Mouse (Mus musculus): Measurements from ENCODE around the gene Abhd5. TPM values are rescaled to one million over a fixed set of nuclear protein-coding genes. Genes with fewer than 3 reads are reported as not detected.
A peak's percentile ranks its signal among the peaks of the same experiment; 100 is the strongest.

The Abhd5 gene
- polyA plus RNA-seq, 1 experiment from 2014 or later, result 57.5 TPM

GRCm38 (mm10) chr9:122344560-122344959 is 6.8 kb upstream of the Abhd5 start:
- Histone ChIP-seq H3K36me3 (ENCODE audit: insufficient read depth, low read length) (no peaks in the 10 kb centered on the region), H3K9ac (replicated peaks; ENCODE audit: low read depth) (no peak overlapping the region), H3K9me3 (ENCODE audit: low read length) (no peaks in the 10 kb centered on the region), H3K4me3 (ENCODE audit: low read depth, low read length) (no peak overlapping the region), H3K27ac (ENCODE audit: low read length) (no peak overlapping the region), H3K4me2 (replicated peaks; ENCODE audit: low read depth, low read length) (no peak overlapping the region), H3K27me3 (replicated peaks; ENCODE audit: insufficient read depth, low read length) (no peaks in the 10 kb centered on the region), H3K4me1 (ENCODE audit: insufficient read depth, low read depth, low read length) (no peaks in the 10 kb centered on the region)
- TF ChIP-seq EP300 (IDR thresholded peaks at IDR 0.05) (no peak), CTCF (IDR thresholded peaks at IDR 0.05) (no peak)
- 81% methylated on average over 8 of the region's 8 CpGs for WGBS
- DNase-seq (ENCODE audit: low spot score), result no peak
- ATAC-seq, result no peak

GRCm38 (mm10) chr9:122345291-122345690 is 6.1 kb upstream of the Abhd5 start:
- 77% methylated on average over 3 of the region's 3 CpGs for WGBS
- Histone ChIP-seq H3K36me3 (ENCODE audit: insufficient read depth, low read length) (no peaks in the 10 kb centered on the region), H3K9me3 (ENCODE audit: low read length) (no peaks in the 10 kb centered on the region), H3K9ac (replicated peaks; ENCODE audit: low read depth) (no peak overlapping the region), H3K4me1 (ENCODE audit: insufficient read depth, low read depth, low read length) (no peaks in the 10 kb centered on the region), H3K4me3 (ENCODE audit: low read depth, low read length) (no peak overlapping the region), H3K4me2 (replicated peaks; ENCODE audit: low read depth, low read length) (no peak overlapping the region), H3K27me3 (replicated peaks; ENCODE audit: insufficient read depth, low read length) (no peaks in the 10 kb centered on the region), H3K27ac (ENCODE audit: low read length) (no peak overlapping the region)
- no peak for DNase-seq (ENCODE audit: low spot score)
- TF ChIP-seq EP300 (IDR thresholded peaks at IDR 0.05), result no peak
- TF ChIP-seq CTCF (IDR thresholded peaks at IDR 0.05), result no peak
- ATAC-seq, result no peak

- Histone ChIP-seq H3K27ac (ENCODE audit: low read length) (no peak overlapping the region), H3K4me2 (replicated peaks; ENCODE audit: low read depth, low read length) (no peak overlapping the region), H3K4me1 (ENCODE audit: insufficient read depth, low read depth, low read length) (no peaks in the 10 kb centered on the region), H3K4me3 (ENCODE audit: low read depth, low read length) (no peak overlapping the region), H3K9me3 (ENCODE audit: low read length) (no peaks in the 10 kb centered on the region), H3K9ac (replicated peaks; ENCODE audit: low read depth) (no peak overlapping the region), H3K36me3 (ENCODE audit: insufficient read depth, low read length) (no peaks in the 10 kb centered on the region), H3K27me3 (replicated peaks; ENCODE audit: insufficient read depth, low read length) (no peaks in the 10 kb centered on the region)
- TF ChIP-seq CTCF (IDR thresholded peaks at IDR 0.05) (no peak), EP300 (IDR thresholded peaks at IDR 0.05) (no peak)
- 76% methylated on average over 5 of the region's 5 CpGs for WGBS
- no peak for ATAC-seq
- DNase-seq (ENCODE audit: low spot score), result no peak
These were observed 5.3 kb upstream of the Abhd5 start for GRCm38 (mm10) chr9:122346059-122346458.

GRCm38 (mm10) chr9:122347882-122348281 is 3.5 kb upstream of the Abhd5 start:
- Histone ChIP-seq H3K4me3 (ENCODE audit: low read depth, low read length) (no peak overlapping the region), H3K4me2 (replicated peaks; ENCODE audit: low read depth, low read length) (no peak overlapping the region), H3K36me3 (ENCODE audit: insufficient read depth, low read length) (no peaks in the 10 kb centered on the region), H3K9ac (replicated peaks; ENCODE audit: low read depth) (no peak overlapping the region), H3K27ac (ENCODE audit: low read length) (no peak overlapping the region), H3K9me3 (ENCODE audit: low read length) (no peaks in the 10 kb centered on the region), H3K27me3 (replicated peaks; ENCODE audit: insufficient read depth, low read length) (no peaks in the 10 kb centered on the region), H3K4me1 (ENCODE audit: insufficient read depth, low read depth, low read length) (no peaks in the 10 kb centered on the region; the same call in 1 of the 2 replicates)
- DNase-seq (ENCODE audit: low spot score) (no peak), ATAC-seq (no peak)
- TF ChIP-seq EP300 (IDR thresholded peaks at IDR 0.05) (no peak), CTCF (IDR thresholded peaks at IDR 0.05) (no peak)
- 85% methylated on average over 1 of the region's 1 CpGs for WGBS

GRCm38 (mm10) chr9:122349286-122349685 is 2.1 kb upstream of the Abhd5 start:
- ATAC-seq (no peak), DNase-seq (ENCODE audit: low spot score) (peak; percentile 33)
- Histone ChIP-seq H3K4me2 (replicated peaks; ENCODE audit: low read depth, low read length) (no peak overlapping the region), H3K4me3 (ENCODE audit: low read depth, low read length) (no peak overlapping the region), H3K27ac (ENCODE audit: low read length) (no peak overlapping the region), H3K4me1 (ENCODE audit: insufficient read depth, low read depth, low read length) (no peaks in the 10 kb centered on the region; the same call in 1 of the 2 replicates), H3K9ac (replicated peaks; ENCODE audit: low read depth) (no peak overlapping the region), H3K9me3 (ENCODE audit: low read length) (no peaks in the 10 kb centered on the region), H3K27me3 (replicated peaks; ENCODE audit: insufficient read depth, low read length) (no peaks in the 10 kb centered on the region), H3K36me3 (ENCODE audit: insufficient read depth, low read length) (no peaks in the 10 kb centered on the region)
- TF ChIP-seq CTCF (IDR thresholded peaks at IDR 0.05) (no peak), EP300 (IDR thresholded peaks at IDR 0.05) (no peak)
- WGBS, result 84% methylated on average over 4 of the region's 4 CpGs

- Histone ChIP-seq H3K27me3 (replicated peaks; ENCODE audit: insufficient read depth, low read length) (no peaks in the 10 kb centered on the region), H3K9me3 (ENCODE audit: low read length) (no peaks in the 10 kb centered on the region), H3K9ac (replicated peaks; ENCODE audit: low read depth) (peak overlapping the region; percentile 88), H3K27ac (ENCODE audit: low read length) (peak overlapping the region; percentile 80), H3K4me1 (ENCODE audit: insufficient read depth, low read depth, low read length) (peaks cover 3% of the 10 kb centered on the region; the same call in 1 of the 2 replicates), H3K4me3 (ENCODE audit: low read depth, low read length) (no peak overlapping the region; the same call in 1 of the 2 replicates), H3K36me3 (ENCODE audit: insufficient read depth, low read length) (no peaks in the 10 kb centered on the region), H3K4me2 (replicated peaks; ENCODE audit: low read depth, low read length) (peak overlapping the region; percentile 71)
- DNase-seq (ENCODE audit: low spot score) (peak; percentile 82), ATAC-seq (0 out of 2 replicates have a peak, but pooled peaks have one; percentile 0)
- WGBS, result 36% methylated on average over 7 of the region's 7 CpGs
- TF ChIP-seq EP300 (IDR thresholded peaks at IDR 0.05), result peak; percentile 48; the same call in 1 of the 2 replicates
- TF ChIP-seq CTCF (IDR thresholded peaks at IDR 0.05), result no peak
These were observed 845 bp upstream of the Abhd5 start for GRCm38 (mm10) chr9:122350396-122351130.

Data from lung, postnatal 0 days (tissue).